Mouse (Mus musculus): ENCODE measurements around the gene Gm10337.
A peak's percentile ranks its signal among the peaks of the same experiment; 100 is the strongest.

Gm10337 gene

GRCm38 (mm10) chr15:102516728-102517404 lies 13.3 kb downstream of the Gm10337 start, which contains the start of gene Map3k12:
Map3k12 (minus strand) TSS chr15:102517064.
- peak; percentile 59 to 64 for DNase-seq (ENCODE audit: low spot score in 2 of 2)

- no peak for DNase-seq (ENCODE audit: low spot score in 2 of 2)
Observed at GRCm38 (mm10) chr15:102517631-102517975, 14.1 kb downstream of the Gm10337 start.

- DNase-seq (ENCODE audit: low spot score in 2 of 2): peak; percentile 96 to 99
Observed at GRCm38 (mm10) chr15:102517976-102518858, 14.7 kb downstream of the Gm10337 start, which contains the start of gene Tarbp2. Tarbp2 (plus strand) TSS chr15:102518192.

- DNase-seq (ENCODE audit: low spot score in 2 of 2): no peak
Observed at GRCm38 (mm10) chr15:102518859-102519201, 15.3 kb downstream of the Gm10337 start.

- DNase-seq (ENCODE audit: low spot score in 2 of 2): no peak
Observed at GRCm38 (mm10) chr15:102519211-102520141, 16.0 kb downstream of the Gm10337 start.

- no peak for DNase-seq (ENCODE audit: low spot score in 2 of 2)
Observed at GRCm38 (mm10) chr15:102520416-102520815, 16.9 kb downstream of the Gm10337 start.

GRCm38 (mm10) chr15:102521480-102521879 lies 18.0 kb downstream of the Gm10337 start:
- DNase-seq (ENCODE audit: low spot score in 2 of 2): no peak

GRCm38 (mm10) chr15:102524892-102525485 lies 21.5 kb downstream of the Gm10337 start, which contains the start of gene Npff:
Npff (minus strand) TSS chr15:102524942.
- peak; percentile 44 to 73 for DNase-seq (ENCODE audit: low spot score in 2 of 2)

- DNase-seq (ENCODE audit: low spot score in 2 of 2): no peak
Observed at GRCm38 (mm10) chr15:102526111-102527002, 22.8 kb downstream of the Gm10337 start.

- DNase-seq (ENCODE audit: low spot score in 2 of 2): peak in 1 of 2 experiments; percentile 33
Observed at GRCm38 (mm10) chr15:102527936-102528335, 24.4 kb downstream of the Gm10337 start.

- no peak for DNase-seq (ENCODE audit: low spot score in 2 of 2)
Observed at GRCm38 (mm10) chr15:102528396-102528795, 24.9 kb downstream of the Gm10337 start.

- no peak for DNase-seq (ENCODE audit: low spot score in 2 of 2)
Observed at GRCm38 (mm10) chr15:102530566-102530965, 27.0 kb downstream of the Gm10337 start.

- DNase-seq (ENCODE audit: low spot score in 2 of 2): no peak
Observed at GRCm38 (mm10) chr15:102531586-102531985, 28.1 kb downstream of the Gm10337 start.

- DNase-seq (ENCODE audit: low spot score in 2 of 2): no peak
Observed at GRCm38 (mm10) chr15:102532106-102532900, 28.8 kb downstream of the Gm10337 start.

- DNase-seq (ENCODE audit: low spot score in 2 of 2): no peak
Observed at GRCm38 (mm10) chr15:102533926-102534325, 30.4 kb downstream of the Gm10337 start.

GRCm38 (mm10) chr15:102544801-102545200 lies 41.3 kb downstream of the Gm10337 start:
- no peak for DNase-seq (ENCODE audit: low spot score in 2 of 2)

GRCm38 (mm10) chr15:102546246-102546645 lies 42.7 kb downstream of the Gm10337 start:
- no peak for DNase-seq (ENCODE audit: low spot score in 2 of 2)

- DNase-seq (ENCODE audit: low spot score in 2 of 2): no peak
Observed at GRCm38 (mm10) chr15:102546677-102547427, 43.3 kb downstream of the Gm10337 start.

- DNase-seq (ENCODE audit: low spot score in 2 of 2): no peak
Observed at GRCm38 (mm10) chr15:102547478-102547877, 44.0 kb downstream of the Gm10337 start.

All from thymus, postnatal 10 days (tissue).